Mouse (Mus musculus): Measurements from ENCODE around the gene Atf2.

Atf2 gene

DNA sequence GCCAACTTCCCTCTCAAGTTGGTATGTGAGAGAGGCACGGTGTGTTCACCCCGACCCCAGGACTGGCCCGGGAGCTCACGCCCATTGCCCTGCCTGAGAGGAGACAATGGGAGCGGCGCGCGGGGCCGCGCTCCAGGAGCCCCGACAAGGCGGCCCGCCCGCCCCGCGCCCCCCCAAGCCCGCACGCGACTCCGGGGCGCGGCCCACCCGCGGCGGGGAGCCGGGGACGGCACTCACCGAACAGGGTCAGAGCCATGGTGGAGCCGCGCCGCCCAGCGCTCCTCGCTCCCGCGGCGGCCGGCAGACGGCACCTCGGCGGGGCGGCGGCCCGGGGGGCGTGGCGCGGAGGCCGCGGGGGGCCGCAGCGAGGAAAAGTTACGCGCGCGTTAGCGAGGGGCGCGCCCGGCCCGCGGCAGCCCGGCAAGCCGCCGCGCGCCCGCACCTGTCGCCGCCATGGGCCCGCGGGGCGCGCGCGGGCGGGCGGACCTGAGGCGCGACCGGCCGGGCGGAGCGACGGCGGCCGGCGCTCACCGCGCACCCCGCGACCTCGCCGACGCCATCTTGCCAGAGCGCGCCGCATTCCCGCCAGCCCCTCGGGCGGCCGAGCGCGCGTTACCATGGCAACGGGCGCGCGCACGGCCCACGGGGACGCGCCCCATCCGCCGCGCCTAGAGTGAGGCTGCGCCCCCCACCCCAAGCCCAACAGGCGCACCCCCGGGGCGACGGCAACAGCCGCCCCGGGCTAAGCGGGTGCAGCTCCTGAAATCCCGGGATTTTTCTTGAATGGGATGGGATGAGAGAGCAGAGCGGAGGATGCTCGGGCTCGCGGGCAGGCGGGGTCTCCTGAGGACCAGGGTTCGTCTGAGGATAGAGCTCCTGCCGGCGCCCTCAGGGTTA lies 117.4 kb downstream of the Atf2 start, which contains the start of gene Chn1:
TSS of gene Chn1 (minus strand) at position 561 of the 897 bp plus-strand sequence.
- peak; percentile 51 to 77 for DNase-seq

- DNase-seq = no peak
These were observed 119.5 kb downstream of the Atf2 start for GRCm38 (mm10) chr2:73772945-73773344.

GRCm38 (mm10) chr2:73768669-73769068 lies 123.8 kb downstream of the Atf2 start:
- no peak for DNase-seq
